Comparison of ENCODE assay signal across 22 mouse cellular contexts in genomic region chr3:17636276-17636675, GRCm38 (mm10).
"Had no signal": no experiment of that assay in that cellular context is flagged by ENCODE, and none has a peak within 500 bp of the region (broad histone marks: within the 10 kb centered on the region; RNA-seq: fewer than 3 reads in every experiment).

No protein-coding gene starts in this region.

- ATAC-seq: hindbrain, embryonic 16.5 days; hindbrain, postnatal 0 days; inflammation-experienced regulatory T-cells, adult 6 months; intestine, embryonic 15.5 days; intestine, embryonic 16.5 days; intestine, postnatal 0 days had no signal

- DNase-seq: heart, postnatal 10 days; heart, postnatal 14 days; heart, postnatal 36 days; heart, postnatal 4 days; kidney, adult 11 months; kidney, adult 18-20 months; kidney, adult 2 months; kidney, adult 8-10 months; kidney, adult 9 months; kidney, postnatal 10 days; kidney, postnatal 14 days; kidney, postnatal 25 days; kidney, postnatal 36 days; kidney, postnatal 4 days; layer of hippocampus, adult 9-11 months; layer of hippocampus, postnatal 36 days had no signal
